Mouse (Mus musculus) midbrain, embryonic 14.5 days (tissue): ENCODE measurements at regions not wholly inside any gene's neighbourhood (a gene's known extent, or its start where the extent isn't known, plus 50 kb on each side); places are given as distances from the start of the nearest gene placed in this dataset.

ENCODE experiments used
- ATAC-seq: fragments of 200-750 bp; cut with Nextera tagmentation; 2 replicates; pipeline ENCODE4 v1.8.0; 2017; ENCODE audit warnings: moderate number of reproducible peaks, moderate library complexity; ENCODE audit not compliant: low FRiP score, low TSS enrichment
- DNase-seq: peaks from one replicate; pipeline ENCODE4 v3.0.0-alpha.2; 2015
- H3K27ac ChIP-seq: fragments of 300-500 bp; sonication (generic); replicated peaks from 2 replicates; pipeline ENCODE4 v1.5.1; 2014; ENCODE audit warnings: mild to moderate bottlenecking, low read depth, low read length, moderate library complexity
- H3K27me3 ChIP-seq: fragments of 300-500 bp; sonication (generic); 2 replicates; pipeline ENCODE4 v1.6.1; 2014; ENCODE audit warnings: low read length, control low read depth, mixed read lengths; ENCODE audit not compliant: control insufficient read depth, insufficient read depth
- H3K36me3 ChIP-seq: fragments of 300-500 bp; sonication (generic); 2 replicates; pipeline ENCODE4 v1.6.1; 2014; ENCODE audit warnings: low read length, control low read depth; ENCODE audit not compliant: control insufficient read depth, insufficient read depth
- H3K4me1 ChIP-seq: fragments of 300-500 bp; sonication (generic); 2 replicates; pipeline ENCODE4 v1.6.1; 2014; ENCODE audit warnings: mild to moderate bottlenecking, antibody characterized with exemption, low read length, control low read depth; ENCODE audit not compliant: control insufficient read depth, insufficient read depth
- H3K4me2 ChIP-seq: fragments of 300-500 bp; sonication (generic); 2 replicates; pipeline ENCODE4 v1.6.1; 2014; ENCODE audit warnings: mild to moderate bottlenecking, low read length, moderate library complexity
- H3K4me3 ChIP-seq: fragments of 300-500 bp; sonication (generic); replicated peaks from 2 replicates; pipeline ENCODE4 v1.5.1; 2014; ENCODE audit warnings: low read depth, low read length
- H3K9ac ChIP-seq: fragments of 300-500 bp; sonication (generic); replicated peaks from 2 replicates; pipeline ENCODE4 v1.6.1; 2014; ENCODE audit warnings: mild to moderate bottlenecking, low read length, moderate library complexity
- H3K9me3 ChIP-seq: fragments of 300-500 bp; sonication (generic); 2 replicates; pipeline ENCODE4 v1.6.1; 2016; ENCODE audit warnings: low read length, control low read depth, mixed read lengths; ENCODE audit not compliant: control insufficient read depth
- WGBS: fragments of 180-500 bp; shearing (Covaris S2); extraction: QIAGEN DNeasy Blood & Tissue Kit; methylation state at CpG from one replicate; pipeline ENCODE4 v1.1.7; 2014; 5-methylcytosine and 5-hydroxymethylcytosine counted together

DNA sequence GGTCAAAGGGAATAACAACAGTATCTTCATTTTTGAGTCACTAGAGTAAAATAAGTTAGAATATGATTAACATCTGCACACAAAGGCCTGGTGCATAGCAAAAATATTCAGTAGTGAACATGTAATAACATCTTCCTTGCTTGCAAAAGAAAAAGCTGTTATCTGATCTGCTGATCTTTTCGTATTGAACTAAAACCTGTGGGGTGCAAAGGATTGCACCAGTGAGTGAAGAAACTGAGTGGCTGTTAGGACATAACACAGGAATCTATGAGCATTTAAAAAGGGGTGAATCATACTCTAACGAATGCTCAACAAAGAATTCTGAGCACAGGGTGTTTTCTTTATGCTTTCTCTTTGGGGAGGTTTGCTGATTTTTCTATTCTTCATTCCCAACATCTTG lies 592.2 kb upstream of the Slit2 start:
- no peaks in the 10 kb centered on the region for H3K27me3 ChIP-seq
- no peak overlapping the region for H3K27ac ChIP-seq
- no peak for ATAC-seq
- H3K4me3 ChIP-seq, result no peak overlapping the region
- WGBS, result 81% methylated on average over 2 of the region's 2 CpGs
- no peak overlapping the region for H3K4me2 ChIP-seq
- no peaks in the 10 kb centered on the region for H3K36me3 ChIP-seq
- DNase-seq, result no peak
- H3K4me1 ChIP-seq, result no peaks in the 10 kb centered on the region
- no peak overlapping the region for H3K9ac ChIP-seq
- H3K9me3 ChIP-seq, result no peaks in the 10 kb centered on the region

DNA sequence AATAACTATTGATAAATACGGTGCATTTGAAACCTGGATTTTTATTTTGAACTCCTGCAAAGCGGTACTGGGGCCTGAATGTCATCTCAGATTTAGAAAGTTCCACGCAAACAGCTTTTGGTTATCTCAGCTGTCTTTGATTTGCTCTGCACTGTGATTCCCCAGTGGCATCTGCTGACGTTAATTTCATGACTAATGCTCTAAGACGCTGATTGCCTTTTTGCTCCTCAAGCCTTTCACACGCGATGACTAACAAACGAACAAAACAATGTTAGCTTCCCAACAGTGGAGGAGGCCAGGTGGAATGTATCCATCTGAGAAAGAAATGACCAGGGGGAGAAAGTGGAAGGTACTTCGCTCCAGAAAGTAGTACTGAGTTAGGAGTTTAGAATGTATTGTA lies 586.1 kb upstream of the Slit2 start:
- Histone ChIP-seq H3K27ac (no peak overlapping the region), H3K36me3 (no peaks in the 10 kb centered on the region), H3K9me3 (no peaks in the 10 kb centered on the region), H3K27me3 (no peaks in the 10 kb centered on the region), H3K4me1 (no peaks in the 10 kb centered on the region), H3K4me3 (no peak overlapping the region), H3K9ac (no peak overlapping the region), H3K4me2 (no peak overlapping the region)
- DNase-seq (no peak), ATAC-seq (no peak)
- 84% methylated on average over 9 of the region's 9 CpGs for WGBS

DNA sequence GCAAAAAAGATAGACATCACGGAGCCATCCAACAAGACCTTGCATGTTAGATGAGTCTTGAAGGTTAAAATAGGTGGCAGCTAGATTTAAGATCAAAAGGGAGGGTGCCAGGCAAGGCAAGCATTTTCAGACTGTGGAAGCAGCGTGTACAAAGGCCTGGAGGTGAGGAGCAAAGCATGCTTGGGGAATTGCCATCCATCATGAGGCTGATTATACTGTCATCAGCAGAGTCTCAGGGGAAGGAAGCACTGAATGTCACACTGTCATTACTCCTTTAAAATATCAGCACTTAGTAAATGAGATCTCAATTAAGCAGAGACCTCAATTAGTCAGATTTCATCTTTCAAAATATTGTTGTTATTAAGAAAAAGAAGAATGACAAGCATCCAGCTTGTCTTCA lies 561.0 kb upstream of the Slit2 start:
- no peak overlapping the region for H3K4me3 ChIP-seq
- no peaks in the 10 kb centered on the region for H3K9me3 ChIP-seq
- H3K27ac ChIP-seq, result no peak overlapping the region
- DNase-seq (no peak), ATAC-seq (no peak)
- no peak overlapping the region for H3K4me2 ChIP-seq
- H3K4me1 ChIP-seq, result no peaks in the 10 kb centered on the region
- no peaks in the 10 kb centered on the region for H3K27me3 ChIP-seq
- no peak overlapping the region for H3K9ac ChIP-seq
- 69% methylated on average over 2 of the region's 2 CpGs for WGBS
- no peaks in the 10 kb centered on the region for H3K36me3 ChIP-seq

DNA sequence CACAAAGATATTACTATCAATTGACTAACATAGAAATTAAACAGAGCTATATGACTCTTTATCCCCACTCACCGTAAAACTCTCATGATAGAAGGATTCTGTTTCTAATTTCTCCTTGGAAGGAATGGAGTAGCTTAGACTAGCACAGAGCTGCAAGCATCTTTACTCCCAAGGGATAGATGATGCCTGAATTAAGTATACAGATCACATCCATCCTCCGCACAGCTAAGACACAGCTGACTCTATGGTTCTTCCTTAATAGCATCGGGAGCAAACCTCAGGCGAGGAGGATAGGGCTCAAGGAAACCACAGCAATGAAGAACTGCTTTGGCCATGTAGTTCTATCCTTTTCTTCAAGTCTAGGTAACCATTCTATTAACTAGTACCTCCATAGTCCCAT lies 556.9 kb upstream of the Slit2 start:
- no peak overlapping the region for H3K4me3 ChIP-seq
- H3K27me3 ChIP-seq, result no peaks in the 10 kb centered on the region
- no peak overlapping the region for H3K4me2 ChIP-seq
- WGBS, result 70% methylated on average over 4 of the region's 4 CpGs
- H3K36me3 ChIP-seq, result no peaks in the 10 kb centered on the region
- no peaks in the 10 kb centered on the region for H3K9me3 ChIP-seq
- DNase-seq (no peak), ATAC-seq (no peak)
- H3K4me1 ChIP-seq, result no peaks in the 10 kb centered on the region
- no peak overlapping the region for H3K27ac ChIP-seq
- no peak overlapping the region for H3K9ac ChIP-seq

DNA sequence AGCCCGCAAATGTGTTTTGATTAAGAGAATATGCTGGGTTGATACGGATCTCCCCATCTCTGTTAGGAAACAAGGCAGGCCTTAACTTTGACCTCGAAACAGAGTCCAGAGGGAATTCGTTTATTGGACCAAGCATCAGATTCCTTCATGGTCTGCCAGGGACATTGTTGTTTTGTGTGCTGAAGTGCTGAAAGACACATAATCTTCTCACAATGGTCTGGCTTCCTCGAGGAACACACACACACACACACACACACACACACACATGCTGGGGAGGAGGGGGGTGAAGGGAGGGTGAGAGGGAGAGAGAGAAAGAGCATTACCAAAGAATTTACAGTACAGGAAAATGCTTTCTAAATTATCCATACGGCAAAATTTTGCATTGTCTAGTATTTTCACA lies 556.5 kb upstream of the Slit2 start:
- ATAC-seq (no peak), DNase-seq (no peak)
- Histone ChIP-seq H3K27ac (no peak overlapping the region), H3K4me2 (no peak overlapping the region), H3K36me3 (no peaks in the 10 kb centered on the region), H3K9me3 (no peaks in the 10 kb centered on the region), H3K4me1 (no peaks in the 10 kb centered on the region), H3K4me3 (no peak overlapping the region), H3K27me3 (no peaks in the 10 kb centered on the region), H3K9ac (no peak overlapping the region)
- WGBS, result 38% methylated on average over 6 of the region's 6 CpGs

DNA sequence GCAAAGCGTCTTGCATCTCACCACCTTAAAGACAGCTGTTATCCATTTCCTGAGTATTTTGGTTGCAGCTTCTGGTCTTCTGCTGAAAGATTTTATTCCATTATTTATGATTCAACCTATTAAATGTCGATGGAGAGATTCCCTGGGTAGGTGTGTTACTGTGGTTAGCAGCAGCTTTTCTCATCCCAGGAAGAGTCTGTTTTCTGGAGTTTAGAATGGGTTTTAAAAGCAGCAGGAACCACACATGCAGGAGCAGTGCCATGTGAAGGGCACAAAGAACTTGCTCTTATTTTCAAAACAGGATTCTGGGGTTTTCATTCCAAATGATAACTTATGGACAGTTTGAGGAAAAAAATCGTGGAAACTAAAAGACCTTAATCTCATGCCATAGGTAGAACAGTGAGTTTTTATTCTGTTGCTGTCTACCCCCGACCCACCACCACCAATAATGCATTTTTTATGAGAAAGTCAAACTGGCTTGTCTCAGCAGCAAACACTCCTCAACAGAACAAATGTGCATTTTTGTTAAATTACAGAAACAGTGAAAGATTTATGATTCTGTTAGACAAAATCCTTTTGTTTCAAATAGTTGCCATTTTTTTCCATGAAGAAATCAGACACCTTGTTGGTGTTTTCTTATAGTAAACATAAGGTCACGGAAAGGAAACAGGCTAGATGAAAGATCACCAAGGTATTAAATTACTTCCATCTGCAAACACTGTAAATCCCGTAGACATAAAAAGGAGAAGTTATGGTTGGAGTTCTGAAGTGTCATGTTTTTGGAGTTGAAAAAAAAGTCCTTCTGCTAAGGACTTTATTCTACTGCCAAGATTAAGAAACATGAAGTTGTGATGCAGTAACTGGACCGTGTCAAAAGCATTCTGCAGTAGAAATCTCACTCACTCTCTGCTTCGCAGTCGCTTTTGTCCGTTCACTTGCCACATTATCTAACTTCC lies 553.4 kb upstream of the Slit2 start:
- no peaks in the 10 kb centered on the region for H3K27me3 ChIP-seq
- no peak overlapping the region for H3K27ac ChIP-seq
- H3K9me3 ChIP-seq, result no peaks in the 10 kb centered on the region
- ATAC-seq (no peak), DNase-seq (no peak)
- no peak overlapping the region for H3K9ac ChIP-seq
- H3K4me3 ChIP-seq, result no peak overlapping the region
- no peak overlapping the region for H3K4me2 ChIP-seq
- no peaks in the 10 kb centered on the region for H3K36me3 ChIP-seq
- 68% methylated on average over 10 of the region's 10 CpGs for WGBS
- no peaks in the 10 kb centered on the region for H3K4me1 ChIP-seq

DNA sequence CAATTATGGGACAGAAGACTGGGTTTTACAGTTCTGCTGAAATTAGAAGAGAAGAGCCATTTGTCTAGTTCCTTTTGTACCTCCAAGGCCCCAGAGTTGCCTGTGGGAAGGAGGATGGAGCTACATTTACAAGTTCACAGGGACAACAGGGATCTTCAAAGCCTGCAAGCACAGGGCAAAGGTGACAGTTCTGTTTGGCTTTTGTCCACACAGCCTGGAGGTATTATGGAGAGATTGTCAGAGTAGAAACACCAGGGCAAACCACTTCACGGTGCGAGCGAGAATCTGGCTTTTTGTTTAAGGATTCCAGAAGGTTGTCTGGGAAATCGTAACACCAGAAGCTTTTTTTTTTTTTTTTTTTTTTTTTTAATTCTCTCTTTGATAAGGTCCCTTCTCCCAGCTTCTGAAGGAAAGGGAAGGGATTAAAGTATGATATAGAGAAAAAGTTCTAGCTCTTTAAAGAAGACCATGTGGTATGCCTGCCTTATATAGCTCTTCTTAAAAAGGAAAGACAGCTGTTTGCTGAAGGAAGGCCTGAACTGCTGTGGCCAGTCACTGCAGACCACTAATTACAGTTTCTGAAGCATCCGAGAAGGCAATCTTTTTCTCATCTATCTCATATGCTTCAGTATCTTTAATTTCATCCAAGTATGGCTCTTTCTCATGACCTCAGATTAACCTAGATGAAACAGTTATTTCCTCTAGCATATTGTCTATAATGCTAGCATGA lies 551.2 kb upstream of the Slit2 start:
- no peaks in the 10 kb centered on the region for H3K36me3 ChIP-seq
- H3K4me3 ChIP-seq, result no peak overlapping the region
- ATAC-seq (no peak), DNase-seq (peak; percentile 18)
- WGBS, result 21% methylated on average over 5 of the region's 5 CpGs
- H3K27me3 ChIP-seq, result no peaks in the 10 kb centered on the region
- no peak overlapping the region for H3K4me2 ChIP-seq
- no peaks in the 10 kb centered on the region for H3K4me1 ChIP-seq
- no peak overlapping the region for H3K9ac ChIP-seq
- H3K27ac ChIP-seq, result no peak overlapping the region
- no peaks in the 10 kb centered on the region for H3K9me3 ChIP-seq

DNA sequence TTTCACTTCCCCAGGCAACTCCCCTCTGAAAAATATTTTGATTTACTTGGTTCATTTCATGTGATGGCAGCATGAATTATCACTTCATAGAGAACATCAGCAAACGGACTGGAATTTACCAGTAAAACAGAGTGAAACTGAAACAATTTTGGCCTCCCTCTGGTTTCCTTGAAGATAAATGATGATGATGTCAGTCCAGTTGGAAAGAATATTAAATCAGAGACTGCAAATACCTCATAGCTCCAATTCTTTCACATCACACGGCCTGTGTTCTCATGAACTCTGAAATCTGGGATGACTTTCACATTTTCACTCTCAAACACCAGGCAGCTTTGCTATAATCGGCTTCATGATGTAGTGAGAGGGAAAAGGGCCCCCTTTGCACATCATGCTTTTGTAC lies 546.5 kb upstream of the Slit2 start:
- Histone ChIP-seq H3K9me3 (no peaks in the 10 kb centered on the region), H3K27me3 (no peaks in the 10 kb centered on the region), H3K27ac (no peak overlapping the region), H3K4me2 (no peak overlapping the region), H3K4me3 (no peak overlapping the region), H3K36me3 (no peaks in the 10 kb centered on the region), H3K9ac (no peak overlapping the region), H3K4me1 (no peaks in the 10 kb centered on the region)
- 77% methylated on average over 3 of the region's 3 CpGs for WGBS
- DNase-seq (no peak), ATAC-seq (no peak)
